Mouse (Mus musculus): ENCODE data around the gene Slc7a14.

GRCm38 (mm10) chr3:31190342-31190741 is 119.8 kb downstream of the Slc7a14 start:
- TF ChIP-seq POLR2A (IDR thresholded peaks at IDR 0.05; ENCODE audit: borderline replicate concordance, extremely low read depth, low read depth, low read length) (no peak), CTCF (IDR thresholded peaks at IDR 0.05; ENCODE audit: insufficient read depth, low read length) (no peak)
